Mouse (Mus musculus) liver, adult 2 months (tissue): ENCODE measurements at regions not wholly inside any gene's neighbourhood (a gene's known extent, or its start where the extent isn't known, plus 50 kb on each side); places are given as distances from the start of the nearest gene placed in this dataset.

Experiments used
- DNase-seq: peaks from one replicate; pipeline ENCODE4 v3.0.0-alpha.2; 2011; ENCODE audit warnings: low read depth, low spot score; ENCODE audit errors: extremely low read depth
- H3K27ac ChIP-seq: fragments of 200-500 bp; replicated peaks from 2 replicates; pipeline ENCODE4 v1.5.1; 2012; ENCODE audit warnings: low read depth, mild to moderate bottlenecking, control low read depth, inconsistent platforms, low read length; ENCODE audit not compliant: insufficient read depth
- H3K27me3 ChIP-seq: fragments of 200-500 bp; 2 replicates; pipeline ENCODE4 v1.6.1; 2012; ENCODE audit warnings: mild to moderate bottlenecking, moderate library complexity, low read length, inconsistent platforms; ENCODE audit not compliant: control insufficient read depth, insufficient read depth
- H3K36me3 ChIP-seq: fragments of 200-500 bp; 2 replicates; pipeline ENCODE4 v1.6.1; 2012; ENCODE audit warnings: low read length, inconsistent platforms; ENCODE audit not compliant: control insufficient read depth, insufficient read depth
- H3K4me1 ChIP-seq: fragments of 200-500 bp; 2 replicates; pipeline ENCODE4 v1.6.1; 2011; ENCODE audit warnings: low read length; ENCODE audit not compliant: control insufficient read depth, insufficient read depth
- H3K4me3 ChIP-seq: fragments of 200-500 bp; 2 replicates; pipeline ENCODE4 v1.5.1; 2011; ENCODE audit warnings: low read depth, mild to moderate bottlenecking, control low read depth, low read length, moderate library complexity; ENCODE audit not compliant: insufficient read depth
- H3K79me2 ChIP-seq: fragments of 200-500 bp; 2 replicates; pipeline ENCODE4 v1.6.1; 2012; ENCODE audit warnings: inconsistent platforms, mild to moderate bottlenecking, low read length, moderate library complexity; ENCODE audit not compliant: control insufficient read depth, insufficient read depth
- H3K9ac ChIP-seq: fragments of 200-500 bp; 2 replicates; pipeline ENCODE4 v1.6.1; 2012; ENCODE audit warnings: low read depth, mild to moderate bottlenecking, control low read depth, inconsistent platforms, low read length
- CTCF ChIP-seq: fragments of 200-500 bp; IDR thresholded peaks from 2 replicates; pipeline ENCODE4 v1.5.1; 2011; ENCODE audit warnings: low read depth, low read length, control low read depth
- POLR2A ChIP-seq: fragments of 200-500 bp; IDR thresholded peaks from 2 replicates; pipeline ENCODE4 v1.6.1; 2011; ENCODE audit warnings: low read length, control low read depth; ENCODE audit not compliant: insufficient read depth; ENCODE audit errors: extremely low read depth
- WGBS: fragments of 180-500 bp; shearing (Covaris S2); methylation state at CpG from one replicate; pipeline ENCODE4 v1.1.7; 2018; 5-methylcytosine and 5-hydroxymethylcytosine counted together

- no peak overlapping the region for H3K9ac ChIP-seq
- H3K27ac ChIP-seq: no peak overlapping the region
- DNase-seq: peak; percentile 26
- H3K27me3 ChIP-seq: no peaks in the 10 kb centered on the region
- no peak for TF ChIP-seq CTCF
- TF ChIP-seq POLR2A: no peak
- H3K36me3 ChIP-seq: no peaks in the 10 kb centered on the region
- H3K4me3 ChIP-seq: no peak overlapping the region
- no peaks in the 10 kb centered on the region for H3K4me1 ChIP-seq
- 0% methylated on average over 1 of the region's 1 CpGs for WGBS
- H3K79me2 ChIP-seq: no peaks in the 10 kb centered on the region
Observed at GRCm38 (mm10) chr4:45695239-45695638, 103.6 kb upstream of the Aldh1b1 start.

GRCm38 (mm10) chr4:45689991-45690916 lies 108.6 kb upstream of the Aldh1b1 start:
- 74% methylated on average over 12 of the region's 12 CpGs for WGBS
- H3K27me3 ChIP-seq: no peaks in the 10 kb centered on the region

GRCm38 (mm10) chr4:45689572-45689971 lies 109.2 kb upstream of the Aldh1b1 start:
- 46% methylated on average over 5 of the region's 5 CpGs for WGBS

More at GRCm38 (mm10) chr4:45689991-45690916, 108.6 kb upstream of the Aldh1b1 start:
- Histone ChIP-seq H3K4me3 (no peak overlapping the region), H3K9ac (no peak overlapping the region), H3K4me1 (no peaks in the 10 kb centered on the region), H3K27ac (no peak overlapping the region), H3K79me2 (no peaks in the 10 kb centered on the region), H3K36me3 (no peaks in the 10 kb centered on the region)
- DNase-seq: no peak
- TF ChIP-seq CTCF: no peak
- TF ChIP-seq POLR2A: no peak

GRCm38 (mm10) chr4:45688233-45688632 lies 110.6 kb upstream of the Aldh1b1 start:
- Histone ChIP-seq H3K27ac (no peak overlapping the region), H3K27me3 (no peaks in the 10 kb centered on the region), H3K9ac (no peak overlapping the region), H3K79me2 (no peaks in the 10 kb centered on the region), H3K4me3 (no peak overlapping the region), H3K4me1 (no peaks in the 10 kb centered on the region), H3K36me3 (no peaks in the 10 kb centered on the region)
- TF ChIP-seq CTCF: no peak
- no peak for TF ChIP-seq POLR2A
- 80% methylated on average over 7 of the region's 7 CpGs for WGBS
- DNase-seq: no peak

More at GRCm38 (mm10) chr4:45689572-45689971, 109.2 kb upstream of the Aldh1b1 start:
- Histone ChIP-seq H3K9ac (no peak overlapping the region), H3K79me2 (no peaks in the 10 kb centered on the region), H3K27me3 (no peaks in the 10 kb centered on the region), H3K36me3 (no peaks in the 10 kb centered on the region), H3K27ac (no peak overlapping the region), H3K4me1 (no peaks in the 10 kb centered on the region), H3K4me3 (no peak overlapping the region)
- no peak for TF ChIP-seq POLR2A
- TF ChIP-seq CTCF: no peak
- DNase-seq: no peak

GRCm38 (mm10) chr4:45685031-45685430 lies 113.8 kb upstream of the Aldh1b1 start:
- TF ChIP-seq POLR2A (no peak), CTCF (no peak)
- no peaks in the 10 kb centered on the region for H3K4me1 ChIP-seq
- WGBS: 61% methylated on average over 3 of the region's 3 CpGs
- H3K27ac ChIP-seq: no peak overlapping the region
- H3K27me3 ChIP-seq: no peaks in the 10 kb centered on the region
- no peak overlapping the region for H3K4me3 ChIP-seq
- H3K36me3 ChIP-seq: no peaks in the 10 kb centered on the region
- no peaks in the 10 kb centered on the region for H3K79me2 ChIP-seq
- no peak for DNase-seq
- no peak overlapping the region for H3K9ac ChIP-seq

- Histone ChIP-seq H3K36me3 (no peaks in the 10 kb centered on the region), H3K79me2 (no peaks in the 10 kb centered on the region), H3K9ac (no peak overlapping the region), H3K27ac (no peak overlapping the region), H3K4me1 (no peaks in the 10 kb centered on the region), H3K27me3 (no peaks in the 10 kb centered on the region), H3K4me3 (no peak overlapping the region)
- 88% methylated on average over 3 of the region's 3 CpGs for WGBS
- peak; percentile 5 for DNase-seq
- TF ChIP-seq POLR2A (no peak), CTCF (no peak)
Observed at GRCm38 (mm10) chr4:45683205-45683604, 115.6 kb upstream of the Aldh1b1 start.
